Mouse (Mus musculus): ENCODE measurements around the gene Letm1. TPM values are rescaled to one million over a fixed set of nuclear protein-coding genes. Genes with fewer than 3 reads are reported as not detected.

The Letm1 gene
- polyA plus RNA-seq, 1 experiment from 2014 or later = 39.5 TPM

GRCm38 (mm10) chr5:33821901-33822427 lies 39.3 kb upstream of the Letm1 start:
- TF ChIP-seq CTCF (IDR thresholded peaks at IDR 0.05; ENCODE audit: low read depth) (no peak), EP300 (optimal IDR thresholded peaks at IDR 0.05) (no peak)

GRCm38 (mm10) chr5:33820733-33821621 lies 38.4 kb upstream of the Letm1 start:
- Histone ChIP-seq H3K4me1 (replicated peaks; ENCODE audit: control insufficient read depth, insufficient read depth) (no peaks in the 10 kb centered on the region), H3K9ac (ENCODE audit: low read length) (peak overlapping the region; percentile 90), H3K4me2 (replicated peaks; ENCODE audit: low read depth) (peak overlapping the region; percentile 82), H3K27me3 (ENCODE audit: control insufficient read depth, insufficient read depth, low read length) (no peaks in the 10 kb centered on the region), H3K27ac (replicated peaks) (peak overlapping the region; percentile 94), H3K9me3 (ENCODE audit: control insufficient read depth, low read length) (no peaks in the 10 kb centered on the region), H3K4me3 (ENCODE audit: low read depth, low read length) (peak overlapping the region; percentile 98), H3K36me3 (ENCODE audit: control insufficient read depth, insufficient read depth, low read length) (no peaks in the 10 kb centered on the region)
- under 1% methylated on average over 89 of the region's 121 CpGs for WGBS
- peak; percentile 58 for ATAC-seq (ENCODE audit: low FRiP score, low TSS enrichment)
- DNase-seq (ENCODE audit: low spot score) = peak; percentile 80
- TF ChIP-seq EP300 (optimal IDR thresholded peaks at IDR 0.05) (no peak), CTCF (IDR thresholded peaks at IDR 0.05; ENCODE audit: low read depth) (no peak)

More at GRCm38 (mm10) chr5:33821901-33822427, 39.3 kb upstream of the Letm1 start:
- H3K9me3 ChIP-seq (ENCODE audit: control insufficient read depth, low read length) = no peaks in the 10 kb centered on the region
- H3K4me1 ChIP-seq (replicated peaks; ENCODE audit: control insufficient read depth, insufficient read depth) = no peaks in the 10 kb centered on the region
- H3K4me3 ChIP-seq (ENCODE audit: low read depth, low read length) = peak overlapping the region; percentile 98
- H3K27ac ChIP-seq (replicated peaks) = no peak overlapping the region
- H3K27me3 ChIP-seq (ENCODE audit: control insufficient read depth, insufficient read depth, low read length) = no peaks in the 10 kb centered on the region
- 24% methylated on average over 2 of the region's 2 CpGs for WGBS
- ATAC-seq (ENCODE audit: low FRiP score, low TSS enrichment) (no peak), DNase-seq (ENCODE audit: low spot score) (no peak)
- H3K4me2 ChIP-seq (replicated peaks; ENCODE audit: low read depth) = peak overlapping the region; percentile 82
- H3K36me3 ChIP-seq (ENCODE audit: control insufficient read depth, insufficient read depth, low read length) = no peaks in the 10 kb centered on the region
- no peak overlapping the region for H3K9ac ChIP-seq (ENCODE audit: low read length)

- Histone ChIP-seq H3K4me3 (ENCODE audit: low read depth, low read length) (peak within 1 kb of the TSS; percentile 98), H3K27ac (replicated peaks) (peak within 1 kb of the TSS; percentile 94), H3K27me3 (ENCODE audit: control insufficient read depth, insufficient read depth, low read length) (no peaks in the 10 kb centered on the region), H3K4me1 (replicated peaks; ENCODE audit: control insufficient read depth, insufficient read depth) (no peaks in the 10 kb centered on the region), H3K9me3 (ENCODE audit: control insufficient read depth, low read length) (no peaks in the 10 kb centered on the region), H3K9ac (ENCODE audit: low read length) (peak within 1 kb of the TSS; percentile 90), H3K4me2 (replicated peaks; ENCODE audit: low read depth) (peak within 1 kb of the TSS; percentile 82), H3K36me3 (ENCODE audit: control insufficient read depth, insufficient read depth, low read length) (no peaks in the 10 kb centered on the region)
- peak; percentile 88 for DNase-seq (ENCODE audit: low spot score)
- no peak for TF ChIP-seq EP300 (optimal IDR thresholded peaks at IDR 0.05)
- no peak; the same call in 1 of the 2 replicates for TF ChIP-seq CTCF (IDR thresholded peaks at IDR 0.05; ENCODE audit: low read depth)
- WGBS = under 1% methylated on average over 104 of the region's 136 CpGs
- peak; percentile 86 for ATAC-seq (ENCODE audit: low FRiP score, low TSS enrichment)
These were observed 37.5 kb upstream of the Letm1 start, which contains the start of gene Nsd2 for GRCm38 (mm10) chr5:33819876-33820732. TSS of gene Nsd2 (plus strand) at chr5:33820725.

- 18% methylated on average over 9 of the region's 9 CpGs for WGBS
These were observed 36.7 kb upstream of the Letm1 start for GRCm38 (mm10) chr5:33819141-33819875.

GRCm38 (mm10) chr5:33818104-33818503 lies 35.5 kb upstream of the Letm1 start:
- Histone ChIP-seq H3K4me2 (replicated peaks; ENCODE audit: low read depth) (no peak overlapping the region), H3K36me3 (ENCODE audit: control insufficient read depth, insufficient read depth, low read length) (no peaks in the 10 kb centered on the region), H3K4me1 (replicated peaks; ENCODE audit: control insufficient read depth, insufficient read depth) (no peaks in the 10 kb centered on the region), H3K27me3 (ENCODE audit: control insufficient read depth, insufficient read depth, low read length) (no peaks in the 10 kb centered on the region), H3K9me3 (ENCODE audit: control insufficient read depth, low read length) (no peaks in the 10 kb centered on the region), H3K4me3 (ENCODE audit: low read depth, low read length) (no peak overlapping the region), H3K27ac (replicated peaks) (no peak overlapping the region), H3K9ac (ENCODE audit: low read length) (no peak overlapping the region)
- DNase-seq (ENCODE audit: low spot score) (no peak), ATAC-seq (ENCODE audit: low FRiP score, low TSS enrichment) (no peak)
- 35% methylated on average over 5 of the region's 5 CpGs for WGBS
- TF ChIP-seq CTCF (IDR thresholded peaks at IDR 0.05; ENCODE audit: low read depth) = no peak
- TF ChIP-seq EP300 (optimal IDR thresholded peaks at IDR 0.05) = no peak

More at GRCm38 (mm10) chr5:33819141-33819875, 36.7 kb upstream of the Letm1 start:
- H3K9me3 ChIP-seq (ENCODE audit: control insufficient read depth, low read length) = no peaks in the 10 kb centered on the region
- no peaks in the 10 kb centered on the region for H3K4me1 ChIP-seq (replicated peaks; ENCODE audit: control insufficient read depth, insufficient read depth)
- TF ChIP-seq EP300 (optimal IDR thresholded peaks at IDR 0.05) (no peak), CTCF (IDR thresholded peaks at IDR 0.05; ENCODE audit: low read depth) (no peak)
- H3K27me3 ChIP-seq (ENCODE audit: control insufficient read depth, insufficient read depth, low read length) = no peaks in the 10 kb centered on the region
- peak overlapping the region; percentile 98 for H3K4me3 ChIP-seq (ENCODE audit: low read depth, low read length)
- H3K36me3 ChIP-seq (ENCODE audit: control insufficient read depth, insufficient read depth, low read length) = no peaks in the 10 kb centered on the region
- peak; percentile 24 for DNase-seq (ENCODE audit: low spot score)
- H3K9ac ChIP-seq (ENCODE audit: low read length) = peak overlapping the region; percentile 79
- H3K4me2 ChIP-seq (replicated peaks; ENCODE audit: low read depth) = peak overlapping the region; percentile 82
- no peak; the same call in 1 of the 2 replicates for ATAC-seq (ENCODE audit: low FRiP score, low TSS enrichment)
- H3K27ac ChIP-seq (replicated peaks) = peak overlapping the region; percentile 94
